Mouse (Mus musculus): Measurements from ENCODE around the gene 4930512M02Rik. TPM values are rescaled to one million over a fixed set of nuclear protein-coding genes. Genes with fewer than 3 reads are reported as not detected.

Gene 4930512M02Rik
- polyA plus RNA-seq, 1 experiment from 2014 or later = not detected

DNA sequence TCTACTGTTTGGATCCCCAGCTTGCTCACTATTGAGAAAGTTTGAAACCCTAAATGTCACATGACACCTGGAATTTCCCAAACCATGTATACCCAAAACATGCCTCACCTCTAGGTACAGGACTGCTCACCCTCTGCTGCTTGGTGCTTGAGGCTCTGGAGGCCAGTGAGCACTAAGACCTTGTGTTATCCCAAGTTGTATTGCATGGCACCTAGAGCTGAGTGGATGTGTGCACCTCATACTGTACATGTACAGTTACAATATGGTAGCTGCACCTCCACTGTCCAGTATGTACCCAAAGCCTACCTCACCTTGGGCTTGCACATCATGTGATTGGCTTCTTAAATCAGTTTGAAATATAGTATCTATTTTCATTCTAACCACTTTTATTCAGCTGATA, 16.7 kb upstream of the 4930512M02Rik start:
- DNase-seq (ENCODE audit: low spot score) (no peak), ATAC-seq (ENCODE audit: low FRiP score, low TSS enrichment) (no peak)
- Histone ChIP-seq H3K4me1 (replicated peaks; ENCODE audit: control insufficient read depth, insufficient read depth) (no peaks in the 10 kb centered on the region), H3K36me3 (ENCODE audit: control insufficient read depth, insufficient read depth, low read length) (no peaks in the 10 kb centered on the region), H3K27me3 (ENCODE audit: control insufficient read depth, insufficient read depth, low read length) (no peaks in the 10 kb centered on the region), H3K9me3 (ENCODE audit: control insufficient read depth, low read length) (no peaks in the 10 kb centered on the region), H3K27ac (replicated peaks) (no peak overlapping the region), H3K4me3 (ENCODE audit: low read depth, low read length) (no peak overlapping the region), H3K4me2 (replicated peaks; ENCODE audit: low read depth) (no peak overlapping the region), H3K9ac (ENCODE audit: low read length) (no peak overlapping the region)
- TF ChIP-seq CTCF (IDR thresholded peaks at IDR 0.05; ENCODE audit: low read depth) (no peak), EP300 (optimal IDR thresholded peaks at IDR 0.05) (no peak)

DNA sequence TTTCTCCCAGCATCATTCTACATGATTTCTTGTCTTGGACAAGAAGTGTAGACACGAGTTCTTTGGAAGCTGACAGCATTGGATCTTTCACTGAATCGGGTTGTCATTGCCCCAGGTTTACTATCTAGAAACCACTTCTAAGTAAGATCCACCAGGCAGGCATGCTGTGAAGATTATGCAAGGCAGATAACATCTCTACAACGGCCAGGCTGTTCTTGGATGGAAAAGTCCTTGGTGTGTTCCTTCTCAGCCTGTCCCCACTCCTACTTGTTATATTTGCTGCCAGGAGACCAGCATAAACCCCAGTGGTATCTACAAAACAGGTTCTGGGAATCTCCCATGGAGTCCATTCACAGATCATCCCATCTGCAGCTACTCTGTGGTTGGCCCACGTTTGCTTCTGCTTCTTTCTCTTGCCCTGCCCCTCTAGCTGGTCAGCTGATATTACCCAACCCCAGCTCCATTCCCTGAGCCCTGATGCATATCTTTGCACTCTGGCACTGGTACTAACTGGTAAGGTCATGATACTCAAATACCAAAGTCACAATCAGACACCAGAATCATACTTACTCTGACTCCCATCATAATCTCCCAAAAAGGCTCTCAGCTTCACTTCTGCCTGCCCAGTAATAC, 3.4 kb downstream of the 4930512M02Rik start:
- Histone ChIP-seq H3K9me3 (ENCODE audit: control insufficient read depth, low read length) (no peaks in the 10 kb centered on the region), H3K4me2 (replicated peaks; ENCODE audit: low read depth) (no peak overlapping the region), H3K27me3 (ENCODE audit: control insufficient read depth, insufficient read depth, low read length) (no peaks in the 10 kb centered on the region), H3K4me1 (replicated peaks; ENCODE audit: control insufficient read depth, insufficient read depth) (no peaks in the 10 kb centered on the region), H3K9ac (ENCODE audit: low read length) (no peak overlapping the region), H3K4me3 (ENCODE audit: low read depth, low read length) (no peak overlapping the region), H3K27ac (replicated peaks) (no peak overlapping the region), H3K36me3 (ENCODE audit: control insufficient read depth, insufficient read depth, low read length) (no peaks in the 10 kb centered on the region)
- WGBS = 45% methylated on average over 4 of the region's 4 CpGs
- TF ChIP-seq CTCF (IDR thresholded peaks at IDR 0.05; ENCODE audit: low read depth) = no peak
- TF ChIP-seq EP300 (optimal IDR thresholded peaks at IDR 0.05) = no peak
- DNase-seq (ENCODE audit: low spot score) (no peak), ATAC-seq (ENCODE audit: low FRiP score, low TSS enrichment) (no peak)

DNA sequence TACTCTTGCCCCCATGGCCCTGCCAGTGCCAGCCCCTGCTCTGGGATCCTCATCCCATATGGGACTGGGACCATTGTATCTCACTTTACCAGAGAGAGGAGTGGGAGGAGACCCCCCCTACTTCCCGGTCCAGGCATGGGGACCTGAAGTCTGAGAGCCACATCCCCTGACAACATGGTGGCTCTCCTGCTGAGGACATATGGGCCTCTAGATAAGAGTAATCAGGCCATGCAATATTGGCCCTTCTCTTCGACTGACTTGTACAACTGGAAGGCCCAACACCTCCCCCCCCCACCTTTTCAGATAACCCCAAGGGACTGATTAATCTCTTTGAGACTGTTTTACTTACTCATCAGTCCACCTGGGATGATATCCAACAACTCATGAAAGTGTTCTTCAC, 18.4 kb downstream of the 4930512M02Rik start:
- TF ChIP-seq EP300 (optimal IDR thresholded peaks at IDR 0.05) (no peak), CTCF (IDR thresholded peaks at IDR 0.05; ENCODE audit: low read depth) (no peak)
- H3K27ac ChIP-seq (replicated peaks) = no peak overlapping the region
- H3K4me3 ChIP-seq (ENCODE audit: low read depth, low read length) = no peak overlapping the region
- no peak for ATAC-seq (ENCODE audit: low FRiP score, low TSS enrichment)
- DNase-seq (ENCODE audit: low spot score) = no peak
- H3K4me2 ChIP-seq (replicated peaks; ENCODE audit: low read depth) = no peak overlapping the region
- no peaks in the 10 kb centered on the region for H3K27me3 ChIP-seq (ENCODE audit: control insufficient read depth, insufficient read depth, low read length)
- H3K36me3 ChIP-seq (ENCODE audit: control insufficient read depth, insufficient read depth, low read length) = no peaks in the 10 kb centered on the region
- H3K9me3 ChIP-seq (ENCODE audit: control insufficient read depth, low read length) = 0 out of 2 replicates have a peak, but pooled peaks cover 4% of the 10 kb centered on the region
- 83% methylated on average over 2 of the region's 2 CpGs for WGBS
- H3K9ac ChIP-seq (ENCODE audit: low read length) = no peak overlapping the region
- no peaks in the 10 kb centered on the region for H3K4me1 ChIP-seq (replicated peaks; ENCODE audit: control insufficient read depth, insufficient read depth)

DNA sequence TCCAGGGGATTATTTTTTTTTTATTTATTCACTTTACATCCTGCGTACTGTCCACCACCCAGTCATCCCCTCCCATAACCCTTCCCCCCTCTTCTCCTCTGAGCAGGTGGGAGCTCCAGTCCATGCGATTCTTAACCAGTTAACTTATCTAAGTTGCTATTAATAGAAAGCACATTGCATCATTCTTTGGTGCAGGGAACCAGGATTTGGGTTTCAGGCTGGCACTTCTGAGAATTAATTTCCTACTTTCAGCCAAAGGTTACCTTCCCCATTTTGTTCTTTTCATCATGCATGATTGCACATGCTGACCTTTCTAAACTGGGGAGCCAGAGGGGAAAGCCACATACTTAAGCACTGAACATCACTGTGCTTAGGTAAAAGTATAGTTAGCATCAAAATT, 40.3 kb downstream of the 4930512M02Rik start:
- no peaks in the 10 kb centered on the region for H3K27me3 ChIP-seq (ENCODE audit: control insufficient read depth, insufficient read depth, low read length)
- H3K27ac ChIP-seq (replicated peaks) = no peak overlapping the region
- H3K4me1 ChIP-seq (replicated peaks; ENCODE audit: control insufficient read depth, insufficient read depth) = no peaks in the 10 kb centered on the region
- ATAC-seq (ENCODE audit: low FRiP score, low TSS enrichment) (no peak), DNase-seq (ENCODE audit: low spot score) (no peak)
- TF ChIP-seq EP300 (optimal IDR thresholded peaks at IDR 0.05) = no peak
- TF ChIP-seq CTCF (IDR thresholded peaks at IDR 0.05; ENCODE audit: low read depth) = no peak
- H3K9me3 ChIP-seq (ENCODE audit: control insufficient read depth, low read length) = no peaks in the 10 kb centered on the region
- H3K36me3 ChIP-seq (ENCODE audit: control insufficient read depth, insufficient read depth, low read length) = no peaks in the 10 kb centered on the region
- no peak overlapping the region for H3K4me3 ChIP-seq (ENCODE audit: low read depth, low read length)
- 42% methylated on average over 2 of the region's 2 CpGs for WGBS
- H3K9ac ChIP-seq (ENCODE audit: low read length) = no peak overlapping the region
- no peak overlapping the region for H3K4me2 ChIP-seq (replicated peaks; ENCODE audit: low read depth)

DNA sequence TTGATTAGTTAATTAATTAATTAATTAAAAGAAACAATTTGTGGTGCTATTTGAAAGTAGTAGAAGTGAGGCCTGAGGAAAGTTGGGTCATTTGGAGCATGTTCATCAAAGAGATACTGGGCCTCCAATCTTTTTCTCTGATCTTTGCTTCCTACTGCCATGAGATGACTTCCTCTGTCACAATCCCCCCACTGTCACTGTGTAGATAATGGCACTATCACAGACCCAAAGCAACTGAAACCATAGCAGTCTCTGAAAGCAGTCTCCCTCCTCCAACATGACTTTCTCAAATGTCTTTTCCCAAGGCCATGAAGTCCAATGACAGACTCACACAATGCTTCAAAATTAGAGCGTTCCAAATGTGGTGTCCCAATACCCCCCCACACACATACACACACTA, 41.2 kb downstream of the 4930512M02Rik start:
- ATAC-seq (ENCODE audit: low FRiP score, low TSS enrichment) (no peak), DNase-seq (ENCODE audit: low spot score) (no peak)
- Histone ChIP-seq H3K4me1 (replicated peaks; ENCODE audit: control insufficient read depth, insufficient read depth) (no peaks in the 10 kb centered on the region), H3K27me3 (ENCODE audit: control insufficient read depth, insufficient read depth, low read length) (no peaks in the 10 kb centered on the region), H3K9ac (ENCODE audit: low read length) (no peak overlapping the region), H3K27ac (replicated peaks) (no peak overlapping the region), H3K9me3 (ENCODE audit: control insufficient read depth, low read length) (no peaks in the 10 kb centered on the region), H3K36me3 (ENCODE audit: control insufficient read depth, insufficient read depth, low read length) (no peaks in the 10 kb centered on the region), H3K4me3 (ENCODE audit: low read depth, low read length) (no peak overlapping the region), H3K4me2 (replicated peaks; ENCODE audit: low read depth) (no peak overlapping the region)
- 88% methylated on average over 1 of the region's 1 CpGs for WGBS
- TF ChIP-seq CTCF (IDR thresholded peaks at IDR 0.05; ENCODE audit: low read depth) = no peak
- no peak for TF ChIP-seq EP300 (optimal IDR thresholded peaks at IDR 0.05)

DNA sequence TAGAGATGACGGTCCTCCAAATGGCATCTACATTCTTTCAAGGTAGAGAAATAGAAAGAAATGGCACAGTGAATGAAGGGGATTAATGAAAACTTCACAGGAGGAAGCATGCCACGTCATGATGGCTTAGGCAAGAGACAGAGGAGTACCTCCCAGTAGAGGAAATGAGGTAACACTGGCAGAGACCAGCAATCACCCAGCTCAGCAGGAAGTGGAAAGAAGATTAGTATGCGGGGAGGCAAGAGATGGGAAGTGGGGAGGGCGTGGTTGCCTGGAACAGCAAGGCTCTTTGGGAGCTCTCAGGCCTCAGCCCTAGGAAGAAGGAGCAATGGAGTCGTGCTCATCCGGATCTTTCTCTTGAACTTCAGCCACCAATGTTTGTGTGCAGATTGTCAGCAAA, 53.9 kb downstream of the 4930512M02Rik start:
- no peak overlapping the region for H3K27ac ChIP-seq (replicated peaks)
- DNase-seq (ENCODE audit: low spot score) = no peak
- H3K27me3 ChIP-seq (ENCODE audit: control insufficient read depth, insufficient read depth, low read length) = no peaks in the 10 kb centered on the region
- TF ChIP-seq EP300 (optimal IDR thresholded peaks at IDR 0.05) (no peak), CTCF (IDR thresholded peaks at IDR 0.05; ENCODE audit: low read depth) (no peak)
- H3K36me3 ChIP-seq (ENCODE audit: control insufficient read depth, insufficient read depth, low read length) = no peaks in the 10 kb centered on the region
- H3K9ac ChIP-seq (ENCODE audit: low read length) = no peak overlapping the region
- no peak overlapping the region for H3K4me3 ChIP-seq (ENCODE audit: low read depth, low read length)
- H3K4me1 ChIP-seq (replicated peaks; ENCODE audit: control insufficient read depth, insufficient read depth) = no peaks in the 10 kb centered on the region
- 47% methylated on average over 6 of the region's 6 CpGs for WGBS
- H3K9me3 ChIP-seq (ENCODE audit: control insufficient read depth, low read length) = no peaks in the 10 kb centered on the region
- H3K4me2 ChIP-seq (replicated peaks; ENCODE audit: low read depth) = no peak overlapping the region
- ATAC-seq (ENCODE audit: low FRiP score, low TSS enrichment) = no peak

Data from stomach, postnatal 0 days (tissue).